Mouse (Mus musculus) G1E (cell line): ENCODE data around the gene Tln1. TPM values are rescaled to one million over a fixed set of nuclear protein-coding genes. Genes with fewer than 3 reads are reported as not detected.

Source experiments
- ATAC-seq: 2 replicates; pipeline ENCODE4 v1.8.0; 2016; ENCODE audit warnings: mild to moderate bottlenecking; ENCODE audit not compliant: insufficient number of reproducible peaks, poor library complexity, low FRiP score, severe bottlenecking; ENCODE audit errors: extremely low read depth
- DNase-seq: peaks from one replicate; pipeline ENCODE4 v3.0.0; 2012; ENCODE audit warnings: low spot score
- H3K27me3 ChIP-seq: 2 replicates; pipeline ENCODE4 v1.6.1; 2012; ENCODE audit warnings: mild to moderate bottlenecking, low read length, inconsistent platforms; ENCODE audit not compliant: insufficient read depth
- H3K36me3 ChIP-seq: replicated peaks from 2 replicates; pipeline ENCODE3; 2012; ENCODE audit warnings: mild to moderate bottlenecking, inconsistent platforms
- H3K4me1 ChIP-seq: 2 replicates; pipeline ENCODE4 v1.6.1; 2012; ENCODE audit warnings: low read depth, low read length, inconsistent platforms, mixed read lengths; ENCODE audit not compliant: insufficient read depth
- H3K4me3 ChIP-seq: 2 replicates; pipeline ENCODE4 v1.5.1; 2012; ENCODE audit warnings: low read depth, mild to moderate bottlenecking, inconsistent platforms, low read length, moderate library complexity, mixed read lengths
- H3K9me3 ChIP-seq: replicated peaks from 2 replicates; pipeline ENCODE4 v1.6.1; 2012; ENCODE audit warnings: inconsistent platforms
- CTCF ChIP-seq: IDR thresholded peaks from 2 replicates; pipeline ENCODE4 v1.5.1; 2012; ENCODE audit warnings: low read depth, low read length, inconsistent platforms, mixed read lengths
- GATA1 ChIP-seq: IDR thresholded peaks from 2 replicates; pipeline ENCODE4 v1.6.1; 2012; ENCODE audit warnings: borderline replicate concordance, low read length, inconsistent platforms, mixed read lengths
- GATA2 ChIP-seq: IDR thresholded peaks from 2 replicates; pipeline ENCODE4 v1.6.1; 2012; ENCODE audit warnings: low read depth, low read length, inconsistent platforms, borderline replicate concordance
- POLR2AphosphoS5 ChIP-seq: IDR thresholded peaks from 2 replicates; pipeline ENCODE4 v1.6.1; 2012; ENCODE audit warnings: low read depth, low read length, inconsistent platforms; ENCODE audit not compliant: insufficient replicate concordance
- TAL1 ChIP-seq: conservative IDR thresholded peaks from 2 replicates; pipeline ENCODE4 v1.6.1; 2012; ENCODE audit warnings: low read depth, low read length, inconsistent platforms, mixed read lengths
- polyA plus RNA-seq: library from polyadenylated mRNA; stranded (reverse); fragments of >175 nt; gene quantifications from 2 replicates; pipeline ENCODE4 v1.2.3, GENCODE M21; 2012
- total RNA-seq, 2 experiments: library from RNA; stranded (forward) in 1 of 2; stranded (reverse) in 1 of 2; fragments of 200-1000 nt in 1 of 2; fragments of >200 nt in 1 of 2; fragmentation: Nextera tagmentation in 1 of 2; gene quantifications; 2 replicates each; pipeline ENCODE4 v1.2.3; 2014 to 2017

Tln1 gene
- total and polyA plus RNA-seq, 3 experiments = 163 to 262 (median 167) TPM

DNA sequence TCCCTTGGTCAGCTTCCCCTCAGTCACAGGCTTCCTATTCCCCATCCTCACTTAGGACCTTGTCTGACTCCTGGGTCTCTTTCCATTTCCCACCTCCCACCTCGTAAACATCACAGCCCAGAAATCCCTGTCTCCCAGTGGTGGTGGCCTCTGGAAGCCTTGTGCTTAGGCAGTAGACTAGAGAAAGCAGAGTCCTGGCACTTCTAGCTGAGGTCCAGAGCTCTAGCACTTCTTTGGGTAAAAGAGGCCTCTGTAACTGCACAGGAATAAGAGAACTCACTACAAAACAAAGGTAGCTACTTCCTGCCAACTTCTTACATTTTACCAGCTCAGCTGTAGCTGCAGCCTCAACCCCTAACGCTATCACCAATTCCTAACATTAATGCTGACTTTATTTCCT, 1.5 kb downstream of the Tln1 start:
- TF ChIP-seq POLR2AphosphoS5 = no peak
- ATAC-seq (no peak), DNase-seq (no peak)
- Histone ChIP-seq H3K4me3 (peak overlapping the region; percentile 82), H3K36me3 (peaks cover 68% of the 10 kb centered on the region), H3K4me1 (peaks cover 64% of the 10 kb centered on the region), H3K9me3 (no peaks in the 10 kb centered on the region), H3K27me3 (no peaks in the 10 kb centered on the region)

DNA sequence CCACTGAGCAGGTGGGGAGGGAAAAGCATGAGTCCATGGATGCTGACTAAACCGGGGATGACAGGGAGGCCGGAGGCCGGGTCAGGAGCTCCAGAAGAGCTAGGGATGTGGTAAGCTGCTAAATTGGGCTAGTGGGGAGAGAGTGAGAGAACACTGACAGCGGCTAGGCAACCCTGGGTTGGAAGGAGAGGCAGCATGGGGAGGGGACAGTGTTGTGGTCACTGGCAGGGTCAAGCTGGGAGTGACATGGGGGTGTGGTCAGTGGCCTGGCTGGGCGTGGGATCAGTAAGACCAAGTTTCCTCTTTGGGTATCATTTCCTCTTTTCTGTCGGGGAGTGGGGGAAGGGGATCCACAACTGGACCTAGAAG, 2.3 kb downstream of the Tln1 start:
- H3K36me3 ChIP-seq = peaks cover 68% of the 10 kb centered on the region
- H3K27me3 ChIP-seq = no peaks in the 10 kb centered on the region
- H3K4me1 ChIP-seq = peaks cover 62% of the 10 kb centered on the region
- H3K9me3 ChIP-seq = no peaks in the 10 kb centered on the region
- ATAC-seq = no peak
- no peak for DNase-seq
- H3K4me3 ChIP-seq = peak overlapping the region; percentile 82
- TF ChIP-seq GATA2 (no peak), TAL1 (no peak), POLR2AphosphoS5 (no peak), GATA1 (no peak), CTCF (no peak)

DNA sequence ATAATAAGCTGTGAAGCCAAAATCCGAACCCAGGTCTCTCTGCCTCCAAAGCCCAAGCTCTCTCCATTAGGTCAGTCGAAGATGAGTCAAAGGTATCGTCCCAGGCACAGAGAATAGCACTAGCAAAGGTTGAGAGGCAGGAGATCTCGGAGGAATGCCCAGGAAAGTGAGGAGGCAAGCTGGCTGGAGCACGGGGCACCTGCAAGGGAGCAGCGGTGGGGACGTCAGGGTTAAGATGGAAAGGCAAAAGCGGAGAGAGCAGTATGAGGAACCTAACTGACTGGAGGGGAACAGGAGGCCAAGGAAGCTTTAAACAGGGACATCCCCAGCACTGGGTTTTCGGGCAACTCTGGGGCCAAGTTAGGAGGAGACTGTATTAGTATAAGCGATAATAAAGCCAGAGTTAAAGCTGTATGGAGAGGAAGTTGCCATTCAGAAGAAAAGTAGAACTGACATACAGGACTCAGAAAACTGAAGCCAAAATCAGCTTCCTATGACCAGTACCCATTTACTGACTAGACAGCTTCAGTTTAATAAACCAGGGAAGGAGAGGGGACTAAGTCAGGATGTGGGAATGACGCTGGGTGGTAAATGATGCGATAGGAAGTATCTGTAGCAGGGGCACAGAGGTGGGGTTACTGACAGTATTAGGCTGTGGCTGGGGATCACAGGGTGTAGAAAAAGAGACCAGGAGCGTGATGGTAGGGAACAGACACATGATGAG, 2.8 kb downstream of the Tln1 start:
- no peak for TF ChIP-seq CTCF
- TF ChIP-seq GATA1 = no peak
- peaks cover 62% of the 10 kb centered on the region for H3K4me1 ChIP-seq
- H3K36me3 ChIP-seq = peaks cover 68% of the 10 kb centered on the region
- no peaks in the 10 kb centered on the region for H3K27me3 ChIP-seq
- DNase-seq (peak; percentile 40), ATAC-seq (no peak)
- H3K4me3 ChIP-seq = peak overlapping the region; percentile 82
- no peaks in the 10 kb centered on the region for H3K9me3 ChIP-seq

DNA sequence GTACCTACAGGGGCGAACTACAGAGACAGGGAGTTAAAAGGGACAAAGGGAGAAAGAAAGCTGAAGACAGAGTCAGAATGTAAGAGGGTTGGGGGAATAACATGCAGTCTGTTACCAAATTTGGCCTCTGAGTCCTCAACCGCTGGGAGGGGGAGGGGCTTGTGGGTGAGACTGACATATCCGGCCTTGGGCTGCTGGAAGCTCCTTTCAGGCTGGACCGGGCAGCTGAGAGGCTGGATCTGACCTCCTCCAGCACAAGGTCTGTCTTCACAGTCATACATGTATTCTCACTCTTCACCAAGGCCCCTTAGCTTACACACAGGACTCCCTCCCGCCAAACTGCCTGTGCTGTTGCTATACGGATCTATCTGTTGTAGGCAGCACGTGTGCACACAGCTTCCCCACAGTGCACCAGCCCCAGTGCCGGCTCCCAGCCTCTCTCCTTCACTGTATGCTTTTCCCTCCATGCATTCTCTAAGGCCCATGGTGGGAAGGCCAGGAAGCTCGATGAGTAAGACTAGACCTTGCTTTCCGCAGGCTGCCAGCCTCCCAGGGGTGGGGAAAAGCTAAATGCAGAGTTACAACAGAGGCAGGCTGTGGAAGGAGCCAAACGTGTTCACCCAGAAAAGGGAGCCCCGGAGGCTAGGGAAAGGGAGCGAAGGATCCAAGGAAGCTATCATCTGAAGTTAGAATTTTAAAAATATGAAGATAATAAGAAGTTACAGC, 3.7 kb downstream of the Tln1 start:
- peak; percentile 24; the same call in 1 of the 2 replicates for ATAC-seq

DNA sequence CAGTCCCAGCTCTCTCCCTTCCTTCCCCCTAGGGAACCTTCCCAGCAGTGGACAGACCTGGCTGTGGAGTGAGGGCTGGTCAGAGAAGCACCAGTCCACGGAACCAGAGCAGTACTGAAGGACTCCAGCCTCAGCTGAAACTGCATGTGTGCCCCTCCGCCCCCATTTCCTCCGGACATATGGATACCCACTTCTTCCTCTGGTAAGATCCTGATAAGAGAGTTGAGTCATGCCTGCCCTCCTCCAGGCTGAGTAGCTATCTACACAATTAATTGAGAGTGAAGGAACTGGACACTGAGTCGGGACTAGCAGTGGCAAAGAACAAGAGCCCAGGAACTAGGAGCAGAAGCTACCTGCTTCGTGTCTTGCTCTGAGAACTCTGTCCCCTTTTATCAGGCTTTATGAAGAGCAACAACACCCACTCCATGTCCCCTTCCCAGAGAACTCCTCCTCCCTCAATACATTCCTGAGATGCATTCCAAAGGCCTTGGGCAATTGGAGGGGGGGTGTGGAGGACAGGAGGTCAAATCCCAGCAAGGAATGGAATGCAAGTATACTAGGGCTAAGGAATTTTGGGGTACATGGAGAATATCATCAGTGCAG, 4.4 kb downstream of the Tln1 start:
- Histone ChIP-seq H3K27me3 (no peaks in the 10 kb centered on the region), H3K9me3 (no peaks in the 10 kb centered on the region), H3K36me3 (peaks cover 70% of the 10 kb centered on the region), H3K4me1 (peaks cover 53% of the 10 kb centered on the region), H3K4me3 (peak overlapping the region; percentile 69)
- TF ChIP-seq GATA1 (no peak), TAL1 (no peak), POLR2AphosphoS5 (no peak), GATA2 (no peak), CTCF (no peak)
- ATAC-seq (peak; percentile 11; the same call in 1 of the 2 replicates), DNase-seq (peak; percentile 63)

More for the DNA sequence above, 3.7 kb downstream of the Tln1 start:
- TF ChIP-seq CTCF = no peak
- TF ChIP-seq GATA1 = no peak
- TF ChIP-seq TAL1 = no peak
- no peak for TF ChIP-seq POLR2AphosphoS5
- no peak for TF ChIP-seq GATA2
- H3K4me1 ChIP-seq = peaks cover 60% of the 10 kb centered on the region
- no peaks in the 10 kb centered on the region for H3K9me3 ChIP-seq
- peaks cover 69% of the 10 kb centered on the region for H3K36me3 ChIP-seq
- no peaks in the 10 kb centered on the region for H3K27me3 ChIP-seq
- peak; percentile 61 for DNase-seq
- H3K4me3 ChIP-seq = peak overlapping the region; percentile 69

DNA sequence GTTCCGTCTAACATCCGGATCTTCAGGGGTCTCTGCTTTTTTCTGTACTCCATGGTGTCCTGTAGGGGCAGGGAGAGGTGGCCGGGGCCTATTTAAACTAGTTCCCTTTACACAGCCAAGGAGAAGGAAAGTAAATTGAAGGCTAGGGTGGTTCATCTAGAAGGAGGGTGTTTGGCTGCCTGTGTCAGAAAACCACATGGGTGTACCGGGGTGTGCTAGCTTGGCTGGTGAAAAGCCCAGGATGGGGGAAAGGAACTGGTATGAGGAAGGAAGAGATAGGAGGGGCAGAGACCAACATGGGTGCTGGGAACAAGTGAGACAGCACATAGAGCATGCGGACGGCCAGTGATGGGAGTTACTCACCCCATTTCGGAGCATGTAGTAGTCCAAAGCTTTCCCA, 6.6 kb downstream of the Tln1 start:
- Histone ChIP-seq H3K9me3 (peaks cover 8% of the 10 kb centered on the region), H3K4me1 (peaks cover 48% of the 10 kb centered on the region), H3K4me3 (no peak overlapping the region), H3K36me3 (peaks cover 92% of the 10 kb centered on the region), H3K27me3 (no peaks in the 10 kb centered on the region)
- no peak for TF ChIP-seq GATA1
- TF ChIP-seq TAL1 = no peak
- TF ChIP-seq CTCF = no peak
- no peak for TF ChIP-seq GATA2
- TF ChIP-seq POLR2AphosphoS5 = no peak
- no peak for ATAC-seq
- DNase-seq = no peak

DNA sequence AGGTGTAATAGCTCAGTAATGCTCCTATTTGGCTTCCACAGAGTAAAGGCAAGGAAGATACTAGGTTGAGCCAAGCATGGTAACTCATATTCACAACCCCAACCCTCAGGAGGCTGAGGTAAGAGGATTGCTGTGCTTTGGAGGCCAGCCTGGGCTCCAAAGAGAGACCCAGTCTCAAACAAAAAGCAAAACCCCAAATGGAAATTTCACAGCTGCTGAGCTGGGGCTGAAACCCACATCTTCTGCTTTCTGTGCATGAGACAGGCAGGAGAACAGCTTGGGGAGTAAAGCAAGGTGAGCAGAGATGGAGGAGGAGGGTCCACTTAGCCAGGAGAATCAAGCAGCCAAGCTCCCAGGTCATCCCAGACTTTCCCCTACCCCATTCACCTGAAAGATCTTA, 8.6 kb downstream of the Tln1 start:
- peaks cover 99% of the 10 kb centered on the region for H3K36me3 ChIP-seq
- no peak overlapping the region for H3K4me3 ChIP-seq
- no peak for ATAC-seq

More for the DNA sequence above, 8.6 kb downstream of the Tln1 start:
- TF ChIP-seq POLR2AphosphoS5 (no peak), GATA2 (no peak), CTCF (no peak), TAL1 (no peak), GATA1 (no peak)
- Histone ChIP-seq H3K27me3 (no peaks in the 10 kb centered on the region), H3K9me3 (peaks cover 8% of the 10 kb centered on the region), H3K4me1 (peaks cover 28% of the 10 kb centered on the region)
- DNase-seq = no peak
